Mouse (Mus musculus): ENCODE data around the gene Npsr1. TPM values are rescaled to one million over a fixed set of nuclear protein-coding genes. Genes with fewer than 3 reads are reported as not detected.

Npsr1 gene
- total and polyA plus RNA-seq, 2 experiments: not detected

GRCm38 (mm10) chr9:24306990-24307389, 209.2 kb downstream of the Npsr1 start:
- DNase-seq (ENCODE audit: extremely low read depth, low read depth, low spot score): no peak
- Histone ChIP-seq H3K9ac (ENCODE audit: low read depth, low read length) (no peak overlapping the region), H3K79me2 (ENCODE audit: control insufficient read depth, insufficient read depth, low read length) (no peaks in the 10 kb centered on the region), H3K36me3 (ENCODE audit: control insufficient read depth, insufficient read depth, low read length) (no peaks in the 10 kb centered on the region), H3K27ac (replicated peaks; ENCODE audit: insufficient read depth, low read depth, low read length) (no peak overlapping the region), H3K4me1 (ENCODE audit: control insufficient read depth, insufficient read depth, low read length) (no peaks in the 10 kb centered on the region), H3K27me3 (ENCODE audit: control insufficient read depth, insufficient read depth, low read length) (no peaks in the 10 kb centered on the region), H3K4me3 (ENCODE audit: insufficient read depth, low read depth, low read length) (no peak overlapping the region)
- TF ChIP-seq POLR2A (IDR thresholded peaks at IDR 0.05; ENCODE audit: extremely low read depth, insufficient read depth, low read length): no peak
- TF ChIP-seq CTCF (IDR thresholded peaks at IDR 0.05; ENCODE audit: low read depth, low read length): no peak
- WGBS: 71% methylated on average over 5 of the region's 5 CpGs

- 73% methylated on average over 3 of the region's 3 CpGs for WGBS
- Histone ChIP-seq H3K4me3 (ENCODE audit: insufficient read depth, low read depth, low read length) (no peak overlapping the region), H3K27ac (replicated peaks; ENCODE audit: insufficient read depth, low read depth, low read length) (no peak overlapping the region), H3K36me3 (ENCODE audit: control insufficient read depth, insufficient read depth, low read length) (no peaks in the 10 kb centered on the region), H3K9ac (ENCODE audit: low read depth, low read length) (no peak overlapping the region), H3K4me1 (ENCODE audit: control insufficient read depth, insufficient read depth, low read length) (no peaks in the 10 kb centered on the region), H3K27me3 (ENCODE audit: control insufficient read depth, insufficient read depth, low read length) (no peaks in the 10 kb centered on the region), H3K79me2 (ENCODE audit: control insufficient read depth, insufficient read depth, low read length) (no peaks in the 10 kb centered on the region)
- DNase-seq (ENCODE audit: extremely low read depth, low read depth, low spot score): no peak
- TF ChIP-seq POLR2A (IDR thresholded peaks at IDR 0.05; ENCODE audit: extremely low read depth, insufficient read depth, low read length): no peak
- no peak for TF ChIP-seq CTCF (IDR thresholded peaks at IDR 0.05; ENCODE audit: low read depth, low read length)
Observed at GRCm38 (mm10) chr9:24307400-24307799, 209.6 kb downstream of the Npsr1 start.

- Histone ChIP-seq H3K4me1 (ENCODE audit: control insufficient read depth, insufficient read depth, low read length) (no peaks in the 10 kb centered on the region), H3K4me3 (ENCODE audit: insufficient read depth, low read depth, low read length) (no peak overlapping the region)
Observed at GRCm38 (mm10) chr9:24315835-24316234, 218.0 kb downstream of the Npsr1 start.

GRCm38 (mm10) chr9:24331661-24332060, 233.9 kb downstream of the Npsr1 start:
- no peak overlapping the region for H3K4me3 ChIP-seq (ENCODE audit: insufficient read depth, low read depth, low read length)
- no peaks in the 10 kb centered on the region for H3K27me3 ChIP-seq (ENCODE audit: control insufficient read depth, insufficient read depth, low read length)
- H3K9ac ChIP-seq (ENCODE audit: low read depth, low read length): no peak overlapping the region
- H3K4me1 ChIP-seq (ENCODE audit: control insufficient read depth, insufficient read depth, low read length): peaks cover 9% of the 10 kb centered on the region
- no peaks in the 10 kb centered on the region for H3K36me3 ChIP-seq (ENCODE audit: control insufficient read depth, insufficient read depth, low read length)
- TF ChIP-seq POLR2A (IDR thresholded peaks at IDR 0.05; ENCODE audit: extremely low read depth, insufficient read depth, low read length) (no peak), CTCF (IDR thresholded peaks at IDR 0.05; ENCODE audit: low read depth, low read length) (no peak)
- WGBS: 77% methylated on average over 2 of the region's 2 CpGs
- no peak overlapping the region for H3K27ac ChIP-seq (replicated peaks; ENCODE audit: insufficient read depth, low read depth, low read length)
- no peak for DNase-seq (ENCODE audit: extremely low read depth, low read depth, low spot score)
- H3K79me2 ChIP-seq (ENCODE audit: control insufficient read depth, insufficient read depth, low read length): no peaks in the 10 kb centered on the region

More at GRCm38 (mm10) chr9:24315835-24316234, 218.0 kb downstream of the Npsr1 start:
- no peak for DNase-seq (ENCODE audit: extremely low read depth, low read depth, low spot score)
- no peak overlapping the region for H3K9ac ChIP-seq (ENCODE audit: low read depth, low read length)
- 97% methylated on average over 2 of the region's 2 CpGs for WGBS
- TF ChIP-seq POLR2A (IDR thresholded peaks at IDR 0.05; ENCODE audit: extremely low read depth, insufficient read depth, low read length) (no peak), CTCF (IDR thresholded peaks at IDR 0.05; ENCODE audit: low read depth, low read length) (no peak)
- no peaks in the 10 kb centered on the region for H3K79me2 ChIP-seq (ENCODE audit: control insufficient read depth, insufficient read depth, low read length)
- H3K27ac ChIP-seq (replicated peaks; ENCODE audit: insufficient read depth, low read depth, low read length): no peak overlapping the region
- no peaks in the 10 kb centered on the region for H3K36me3 ChIP-seq (ENCODE audit: control insufficient read depth, insufficient read depth, low read length)
- H3K27me3 ChIP-seq (ENCODE audit: control insufficient read depth, insufficient read depth, low read length): no peaks in the 10 kb centered on the region

GRCm38 (mm10) chr9:24341321-24341720, 243.5 kb downstream of the Npsr1 start:
- DNase-seq (ENCODE audit: extremely low read depth, low read depth, low spot score): no peak

GRCm38 (mm10) chr9:24347011-24347410, 249.2 kb downstream of the Npsr1 start:
- Histone ChIP-seq H3K36me3 (ENCODE audit: control insufficient read depth, insufficient read depth, low read length) (no peaks in the 10 kb centered on the region), H3K27me3 (ENCODE audit: control insufficient read depth, insufficient read depth, low read length) (no peaks in the 10 kb centered on the region), H3K79me2 (ENCODE audit: control insufficient read depth, insufficient read depth, low read length) (no peaks in the 10 kb centered on the region), H3K4me3 (ENCODE audit: insufficient read depth, low read depth, low read length) (no peak overlapping the region), H3K4me1 (ENCODE audit: control insufficient read depth, insufficient read depth, low read length) (no peaks in the 10 kb centered on the region), H3K9ac (ENCODE audit: low read depth, low read length) (no peak overlapping the region), H3K27ac (replicated peaks; ENCODE audit: insufficient read depth, low read depth, low read length) (no peak overlapping the region)
- TF ChIP-seq POLR2A (IDR thresholded peaks at IDR 0.05; ENCODE audit: extremely low read depth, insufficient read depth, low read length) (no peak), CTCF (IDR thresholded peaks at IDR 0.05; ENCODE audit: low read depth, low read length) (no peak)
- no peak for DNase-seq (ENCODE audit: extremely low read depth, low read depth, low spot score)
- WGBS: 40% methylated on average over 1 of the region's 1 CpGs

More at GRCm38 (mm10) chr9:24341321-24341720, 243.5 kb downstream of the Npsr1 start:
- TF ChIP-seq CTCF (IDR thresholded peaks at IDR 0.05; ENCODE audit: low read depth, low read length) (no peak), POLR2A (IDR thresholded peaks at IDR 0.05; ENCODE audit: extremely low read depth, insufficient read depth, low read length) (no peak)
- H3K27ac ChIP-seq (replicated peaks; ENCODE audit: insufficient read depth, low read depth, low read length): no peak overlapping the region
- H3K4me3 ChIP-seq (ENCODE audit: insufficient read depth, low read depth, low read length): no peak overlapping the region
- H3K27me3 ChIP-seq (ENCODE audit: control insufficient read depth, insufficient read depth, low read length): no peaks in the 10 kb centered on the region
- H3K36me3 ChIP-seq (ENCODE audit: control insufficient read depth, insufficient read depth, low read length): no peaks in the 10 kb centered on the region
- 61% methylated on average over 3 of the region's 3 CpGs for WGBS
- no peak overlapping the region for H3K9ac ChIP-seq (ENCODE audit: low read depth, low read length)
- H3K79me2 ChIP-seq (ENCODE audit: control insufficient read depth, insufficient read depth, low read length): no peaks in the 10 kb centered on the region
- H3K4me1 ChIP-seq (ENCODE audit: control insufficient read depth, insufficient read depth, low read length): no peaks in the 10 kb centered on the region

Data from liver, adult 2 months (tissue).